Mouse (Mus musculus) CH12.LX (cell line): ENCODE results near the gene Acbd4.

Experiments
- CTCF ChIP-seq, 2 experiments: IDR thresholded peaks in 1 of 2; conservative IDR thresholded peaks in 1 of 2; 2 replicates each; pipeline ENCODE4 v1.5.1; 2011 to 2012; ENCODE audit warnings: low read depth in 2 of 2, low read length in 2 of 2, improper control_type of control experiment in 1 of 2, inconsistent platforms in 1 of 2, mild to moderate bottlenecking in 1 of 2, moderate library complexity in 1 of 2
- ELF1 ChIP-seq: IDR thresholded peaks from 2 replicates; pipeline ENCODE4 v1.6.1; 2014; ENCODE audit warnings: low read depth, mild to moderate bottlenecking, inconsistent platforms, low read length, improper control_type of control experiment
- EP300 ChIP-seq: IDR thresholded peaks from 2 replicates; pipeline ENCODE4 v1.6.1; 2011; ENCODE audit warnings: low read length, improper control_type of control experiment
- MAFK ChIP-seq: IDR thresholded peaks from 2 replicates; pipeline ENCODE4 v1.6.1; 2011; ENCODE audit warnings: low read length, improper control_type of control experiment; ENCODE audit not compliant: insufficient replicate concordance
- MXI1 ChIP-seq: IDR thresholded peaks from 2 replicates; pipeline ENCODE4 v1.6.1; 2011; ENCODE audit warnings: mild to moderate bottlenecking, low read depth, low read length, improper control_type of control experiment
- NRF1 ChIP-seq: IDR thresholded peaks from 2 replicates; pipeline ENCODE4 v1.6.1; 2014; ENCODE audit warnings: low read depth, mild to moderate bottlenecking, inconsistent platforms, low read length, improper control_type of control experiment, moderate library complexity
- POLR2A ChIP-seq: IDR thresholded peaks from 2 replicates; pipeline ENCODE4 v1.6.1; 2011; ENCODE audit warnings: low read depth, mild to moderate bottlenecking, improper control_type of control experiment, low read length
- SIN3A ChIP-seq: IDR thresholded peaks from 2 replicates; pipeline ENCODE4 v1.6.1; 2012; ENCODE audit warnings: low read length, improper control_type of control experiment, inconsistent platforms
- TCF12 ChIP-seq: IDR thresholded peaks from 2 replicates; pipeline ENCODE4 v1.6.1; 2014; ENCODE audit warnings: low read depth, mild to moderate bottlenecking, inconsistent platforms, low read length, improper control_type of control experiment
- UBTF ChIP-seq: IDR thresholded peaks from 2 replicates; pipeline ENCODE4 v1.6.1; 2012; ENCODE audit warnings: low read depth, mild to moderate bottlenecking, inconsistent platforms, low read length, improper control_type of control experiment, moderate library complexity
- USF1 ChIP-seq: IDR thresholded peaks from 2 replicates; pipeline ENCODE4 v1.6.1; 2014; ENCODE audit warnings: low read depth, mild to moderate bottlenecking, inconsistent platforms, low read length, improper control_type of control experiment
- USF2 ChIP-seq: conservative IDR thresholded peaks from 2 replicates; pipeline ENCODE4 v1.6.1; 2011; ENCODE audit warnings: low read depth, low read length, improper control_type of control experiment
- ZKSCAN1 ChIP-seq: IDR thresholded peaks from 2 replicates; pipeline ENCODE4 v1.6.1; 2012; ENCODE audit warnings: low read depth, inconsistent platforms, low read length, improper control_type of control experiment, borderline replicate concordance
- ZNF384 ChIP-seq: IDR thresholded peaks from 2 replicates; pipeline ENCODE4 v1.6.1; 2012; ENCODE audit warnings: low read depth, low read length, improper control_type of control experiment, inconsistent platforms

DNA sequence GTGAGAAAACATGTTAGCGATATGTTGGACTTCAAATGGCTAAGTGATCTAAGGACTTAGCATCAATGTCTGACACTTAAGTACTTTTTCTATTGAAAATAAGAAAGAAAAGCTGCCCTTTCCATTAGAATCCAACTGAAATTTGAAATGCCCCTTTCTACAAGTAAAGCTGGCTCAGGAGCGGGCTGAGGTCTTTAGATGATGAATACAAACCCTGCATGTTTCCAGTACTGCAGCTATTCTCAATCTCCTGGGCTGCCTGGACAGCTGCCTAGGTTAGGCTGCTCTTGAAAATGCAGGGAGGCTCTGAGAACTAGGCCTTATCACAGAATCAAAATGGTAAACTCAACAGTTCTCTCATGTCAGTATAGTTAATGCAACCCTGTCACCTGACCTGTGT is 17.4 kb downstream of the Acbd4 start:
- TF ChIP-seq CTCF (conservative IDR thresholded peaks at IDR 0.05 in 1 of 2, IDR thresholded peaks at IDR 0.05 in 1 of 2; ENCODE audit: low read depth in 2 of 2, low read length in 2 of 2) = no peak
- TF ChIP-seq UBTF = no peak
- no peak for TF ChIP-seq ZNF384
- no peak for TF ChIP-seq TCF12
- TF ChIP-seq MXI1 = no peak
- no peak for TF ChIP-seq POLR2A
- no peak for TF ChIP-seq SIN3A
- TF ChIP-seq ZKSCAN1 = no peak
- TF ChIP-seq EP300 = no peak
- TF ChIP-seq ELF1 = no peak
- TF ChIP-seq MAFK = no peak
- no peak for TF ChIP-seq USF2
- TF ChIP-seq USF1 = no peak
- no peak for TF ChIP-seq NRF1
